Mouse (Mus musculus): ENCODE measurements around the gene Dntt.
A peak's percentile ranks its signal among the peaks of the same experiment; 100 is the strongest.

The Dntt gene

GRCm38 (mm10) chr19:41071500-41071899 is 42.4 kb downstream of the Dntt start:
- peak; percentile 86 for DNase-seq (ENCODE audit: low spot score)

DNA sequence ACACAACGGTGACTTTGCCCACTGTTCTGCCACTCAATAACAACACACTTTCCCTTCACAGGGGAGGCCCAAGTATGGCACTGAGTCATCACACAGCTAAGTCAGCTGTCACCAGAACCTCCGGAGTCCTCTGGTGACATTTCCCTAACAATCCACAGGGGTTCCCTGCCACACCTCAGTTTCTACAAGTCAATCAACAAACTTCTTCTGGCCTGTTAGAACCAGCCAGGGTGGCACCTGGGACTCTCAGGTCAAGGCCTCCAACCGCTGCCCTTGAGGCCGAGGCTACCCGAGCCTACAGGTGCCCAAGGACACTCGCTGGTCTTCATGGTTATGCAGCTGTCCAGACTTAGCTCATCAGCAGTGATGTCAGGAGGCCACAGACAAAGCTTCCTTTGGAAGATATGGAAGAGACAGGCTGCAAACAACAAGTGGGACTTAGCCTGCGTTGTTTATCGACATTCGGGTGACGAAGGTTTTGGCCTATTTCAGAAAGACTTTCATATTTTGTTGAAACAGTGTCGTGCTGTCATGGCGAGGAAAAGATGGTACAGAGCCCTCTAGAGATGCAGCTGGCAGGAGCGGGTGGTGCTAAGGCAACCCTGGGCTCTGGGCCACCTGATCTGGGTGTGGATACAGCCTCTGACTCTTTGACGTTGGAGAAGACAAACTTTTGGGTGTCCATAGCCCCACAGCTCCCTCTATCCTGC is 44.8 kb downstream of the Dntt start:
- DNase-seq (ENCODE audit: low spot score), result no peak

GRCm38 (mm10) chr19:41076906-41077305 is 47.8 kb downstream of the Dntt start, which contains the start of gene Opalin:
Gene Opalin (minus strand): TSS chr19:41077113.
- DNase-seq (ENCODE audit: low spot score), result no peak

- DNase-seq (ENCODE audit: low spot score), result no peak
Measured at GRCm38 (mm10) chr19:41081589-41081988, 52.5 kb downstream of the Dntt start.

DNA sequence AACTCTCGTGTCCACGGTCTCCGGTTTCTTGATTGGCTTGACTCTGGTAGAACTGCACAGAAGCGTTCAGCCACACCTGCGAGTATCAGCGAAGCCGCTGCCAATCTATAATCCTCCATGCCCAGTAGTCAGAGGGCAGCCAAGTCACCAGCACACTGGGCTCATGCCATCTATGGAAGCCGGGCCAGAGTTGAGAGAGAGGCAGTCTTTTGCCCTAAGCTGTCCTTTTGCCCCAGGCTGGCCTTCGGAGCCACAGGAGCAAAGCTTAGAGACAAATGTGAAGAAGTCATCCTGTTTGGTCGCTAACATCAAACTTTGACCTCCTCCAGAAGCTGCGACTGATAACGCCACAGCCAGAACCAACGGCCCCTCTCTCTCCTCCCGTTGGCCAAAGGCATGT is 54.6 kb downstream of the Dntt start:
- no peak for DNase-seq (ENCODE audit: low spot score)

DNA sequence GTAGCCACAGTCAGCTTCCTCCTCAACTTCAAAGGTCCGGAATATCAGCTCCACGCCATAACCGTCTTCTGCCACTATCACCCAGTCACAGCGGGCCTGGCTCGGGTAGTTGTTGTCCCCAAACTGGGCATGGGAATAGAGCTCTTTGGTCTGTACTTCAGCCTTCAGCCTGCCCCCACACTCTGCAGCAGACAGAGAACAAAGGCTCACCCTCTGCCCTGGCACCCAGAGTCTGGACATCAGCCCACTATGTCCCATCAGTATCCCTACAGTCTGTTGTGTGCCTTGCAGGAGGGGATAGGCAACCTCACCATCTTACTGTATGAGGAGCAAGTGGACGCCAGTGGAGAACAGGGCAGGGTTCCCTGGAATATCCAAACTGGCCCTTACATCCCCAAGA is 57.2 kb downstream of the Dntt start:
- DNase-seq (ENCODE audit: low spot score), result no peak

- peak; percentile 62 for DNase-seq (ENCODE audit: low spot score)
Measured at GRCm38 (mm10) chr19:41086700-41087099, 57.6 kb downstream of the Dntt start.

DNA sequence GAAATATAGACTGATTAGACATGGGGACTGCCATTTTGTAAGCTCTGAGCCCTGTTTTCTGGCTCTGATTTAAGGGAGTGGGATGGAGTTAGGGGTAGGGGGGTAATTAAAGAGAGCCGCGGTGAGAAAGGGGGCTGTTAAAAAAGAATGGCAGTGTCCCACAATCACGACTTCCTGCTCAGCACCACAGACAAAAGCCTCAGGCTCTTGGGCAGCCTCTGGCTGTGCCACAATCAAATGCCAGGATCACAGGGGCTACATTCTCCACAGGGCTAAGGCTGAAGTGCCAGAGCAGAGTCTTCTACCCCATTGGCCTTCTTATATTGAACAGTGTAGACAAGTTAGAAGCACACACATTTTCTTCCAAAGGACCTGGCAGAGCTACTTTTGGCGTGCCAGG is 58.8 kb downstream of the Dntt start:
- no peak for DNase-seq (ENCODE audit: low spot score)

GRCm38 (mm10) chr19:41088491-41088890 is 59.4 kb downstream of the Dntt start:
- DNase-seq (ENCODE audit: low spot score), result no peak

DNA sequence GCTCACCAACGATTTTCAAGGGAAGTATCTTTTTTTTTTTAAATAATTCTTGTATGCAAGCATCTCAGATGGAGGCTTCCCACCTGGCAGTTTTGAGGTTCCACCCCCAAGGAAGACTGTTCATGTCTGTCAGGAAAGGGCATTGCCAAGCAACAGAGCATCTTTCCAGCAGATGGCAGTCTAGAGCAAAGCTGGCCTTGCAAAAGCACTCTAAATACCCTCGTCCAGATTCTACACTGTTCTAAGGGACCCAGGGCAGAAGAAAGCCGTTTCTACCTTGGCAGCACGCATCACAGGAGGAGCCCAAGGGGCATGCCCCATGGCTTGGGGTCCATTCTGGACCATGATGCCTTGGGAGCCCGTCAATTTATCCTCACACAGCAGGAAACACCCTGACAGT is 60.8 kb downstream of the Dntt start:
- DNase-seq (ENCODE audit: low spot score), result no peak

DNA sequence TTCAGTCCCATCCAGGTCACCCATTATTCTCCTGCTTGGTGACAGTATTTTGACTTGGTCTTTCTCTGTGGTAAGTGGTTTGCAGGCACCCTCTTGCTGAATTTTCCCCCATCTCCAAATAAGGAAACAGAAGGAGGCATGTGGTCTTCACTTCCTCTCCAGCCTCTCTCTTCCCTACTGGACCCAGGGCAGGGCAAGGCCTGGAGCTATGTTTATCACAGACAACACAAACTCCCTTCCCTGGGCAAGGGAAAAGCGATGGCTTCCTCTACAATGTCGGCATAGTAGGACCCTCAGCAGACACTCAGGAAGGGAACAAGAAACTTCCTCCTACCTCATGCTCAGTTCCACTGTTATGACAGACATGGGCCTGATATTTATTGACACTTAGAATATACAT is 62.8 kb downstream of the Dntt start:
- DNase-seq (ENCODE audit: low spot score), result no peak

GRCm38 (mm10) chr19:41097038-41097437 is 68.0 kb downstream of the Dntt start:
- no peak for DNase-seq (ENCODE audit: low spot score)

DNA sequence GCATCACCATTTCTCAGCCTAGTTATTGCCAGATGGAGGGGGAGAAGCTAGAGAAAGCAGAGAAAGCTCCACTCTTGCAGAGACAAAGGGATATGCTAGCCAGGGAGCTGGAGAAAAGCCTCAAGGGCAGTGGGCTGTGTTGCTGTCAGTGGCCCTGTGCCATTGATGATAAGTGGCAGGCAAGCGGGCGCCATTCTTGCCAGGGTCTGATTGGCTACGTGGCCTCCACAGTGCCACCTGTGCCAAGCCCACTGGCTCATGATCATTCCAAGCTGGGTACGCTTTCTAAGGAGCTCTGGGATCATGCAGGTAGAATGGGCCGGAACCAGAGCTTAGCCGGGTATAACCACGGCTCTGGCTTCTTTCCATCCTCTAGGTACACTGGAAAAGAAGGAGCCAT is 71.8 kb downstream of the Dntt start:
- DNase-seq (ENCODE audit: low spot score), result no peak

DNA sequence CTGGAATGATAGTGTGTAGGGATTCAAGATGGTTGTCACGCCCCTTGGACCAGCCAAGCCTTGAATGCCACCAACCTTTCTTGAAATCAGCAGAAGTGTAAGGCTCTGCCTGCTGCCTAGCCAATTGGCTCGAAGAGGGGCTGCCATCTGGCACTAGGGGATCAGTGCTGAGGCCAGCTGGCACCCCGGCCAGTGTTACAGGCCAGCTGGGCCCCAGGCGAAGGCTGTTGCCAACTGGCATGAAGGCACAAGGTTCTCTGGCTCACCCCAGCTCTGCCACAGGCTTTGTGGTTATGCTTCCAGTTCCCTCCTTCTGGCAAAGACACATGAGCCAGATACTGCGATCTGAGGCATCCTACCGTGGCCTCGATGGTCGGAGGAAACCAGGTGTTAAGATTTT is 72.3 kb downstream of the Dntt start:
- DNase-seq (ENCODE audit: low spot score), result no peak

GRCm38 (mm10) chr19:41104922-41105321 is 75.8 kb downstream of the Dntt start:
- no peak for DNase-seq (ENCODE audit: low spot score)

DNA sequence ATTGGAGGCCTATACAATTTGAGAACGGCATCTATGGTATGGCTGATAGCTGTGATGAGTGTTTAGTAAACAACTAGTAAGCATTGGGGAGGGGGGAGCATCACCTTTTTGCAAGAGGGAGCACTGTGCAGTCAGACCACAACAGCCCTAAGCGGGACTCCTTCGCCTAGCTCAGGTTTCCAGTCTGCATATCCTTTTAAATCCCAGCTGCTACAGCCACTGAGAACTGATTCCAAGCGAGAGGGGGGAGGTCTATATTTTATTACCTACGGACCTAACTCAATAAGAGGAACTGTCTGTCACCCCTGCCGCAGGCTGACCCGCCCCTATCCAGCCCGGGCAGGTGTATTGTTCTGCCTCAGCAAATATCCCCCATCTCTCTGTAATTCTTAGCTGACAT is 78.5 kb downstream of the Dntt start:
- no peak for DNase-seq (ENCODE audit: low spot score)

DNA sequence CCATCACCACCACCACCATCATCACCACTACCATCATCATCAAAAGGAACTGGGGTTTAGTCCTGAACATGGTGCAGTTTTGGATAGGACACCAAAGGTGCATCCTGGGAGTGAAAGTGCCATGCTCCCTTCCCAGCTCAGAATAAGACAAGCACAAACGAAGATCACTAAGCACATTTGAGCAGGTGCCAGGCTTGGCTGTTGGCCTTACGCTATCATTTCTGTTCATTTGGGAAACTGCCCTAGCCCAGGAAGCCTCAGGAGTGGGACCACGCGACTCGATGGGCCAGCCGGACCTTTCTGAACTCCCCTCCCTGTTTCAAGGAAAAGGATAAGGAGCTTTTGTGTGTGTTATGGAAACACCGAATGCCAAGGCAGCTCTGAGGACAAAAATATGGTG is 79.6 kb downstream of the Dntt start:
- DNase-seq (ENCODE audit: low spot score), result no peak

All from testis, postnatal 14 days (tissue).